19 mouse cellular contexts compared by ENCODE assay signal in genomic region chr4:58490374-58490773, GRCm38 (mm10).
DNase-seq lines count a peak whose midpoint lies in the region; ATAC-seq and TF ChIP-seq lines count a peak whose summit lies in the region.
"Had no signal": no experiment of that assay in that cellular context is flagged by ENCODE, and none has a peak within 500 bp of the region (broad histone marks: within the 10 kb centered on the region; RNA-seq: fewer than 3 reads in every experiment).

No protein-coding gene starts in this region.

- WGBS in heart, embryonic 15.5 days: 68% methylated on average over 4 of the region's 4 CpGs
- 71% methylated on average over 4 of the region's 4 CpGs for WGBS in limb, embryonic 15.5 days
- 88% methylated on average over 4 of the region's 4 CpGs for WGBS in limb, embryonic 10.5 days
- 68% methylated on average over 4 of the region's 4 CpGs for WGBS in intestine, postnatal 0 days

- 0 out of 2 replicates have a peak, but pooled peaks have one; percentile 43 for ATAC-seq in heart, embryonic 15.5 days (replicated peaks; ENCODE audit: insufficient number of reproducible peaks, insufficient read depth, low FRiP score, low read depth)
- 0 out of 2 replicates have a peak, but pooled peaks have one; percentile 19 for ATAC-seq in limb, embryonic 15.5 days (ENCODE audit: insufficient number of reproducible peaks, low FRiP score, low TSS enrichment, low read depth)
- peak; percentile 67; the same call in 1 of the 2 replicates for ATAC-seq in intestine, postnatal 0 days
- ATAC-seq: activated CD4-positive, CD25-positive, alpha-beta regulatory T cell, adult 4 months had no signal

- no peak overlapping the region for H3K9ac ChIP-seq in heart, embryonic 15.5 days
- H3K9ac ChIP-seq in limb, embryonic 15.5 days: no peak overlapping the region
- H3K9ac ChIP-seq in intestine, postnatal 0 days (ENCODE audit: low read depth, low read length): no peak overlapping the region
- H3K9ac ChIP-seq: hindbrain, embryonic 15.5 days; limb, embryonic 12.5 days; liver, embryonic 13.5 days; lung, embryonic 15.5 days; midbrain, embryonic 12.5 days had no signal

- no peak overlapping the region for H3K4me2 ChIP-seq in heart, embryonic 15.5 days
- no peak overlapping the region for H3K4me2 ChIP-seq in limb, embryonic 15.5 days
- H3K4me2 ChIP-seq in intestine, postnatal 0 days (replicated peaks; ENCODE audit: low read depth): no peak overlapping the region
- H3K4me2 ChIP-seq: hindbrain, embryonic 15.5 days; limb, embryonic 12.5 days; liver, embryonic 13.5 days; lung, embryonic 15.5 days; midbrain, embryonic 12.5 days had no signal

- DNase-seq in heart, adult 9 months (ENCODE audit: low spot score in 2 of 2): no peak
- DNase-seq in limb, embryonic 10.5 days (ENCODE audit: low spot score): no peak
- DNase-seq in R1 (ENCODE audit: low read depth, low spot score): peak; percentile 90
- DNase-seq in testis, postnatal 10 days (ENCODE audit: low spot score): no peak
- DNase-seq: adrenal gland, postnatal 14 days; cerebellum, postnatal 10 days; gastrocnemius, adult 2 months; heart, postnatal 36 days; kidney, adult 11 months; liver, embryonic 13.5 days; thymus, postnatal 25 days had no signal

- H3K4me3 ChIP-seq in heart, embryonic 15.5 days: no peak overlapping the region
- no peak overlapping the region for H3K4me3 ChIP-seq in limb, embryonic 15.5 days
- H3K4me3 ChIP-seq in limb, embryonic 10.5 days: no peak overlapping the region
- H3K4me3 ChIP-seq in intestine, postnatal 0 days (ENCODE audit: low read depth, low read length): no peak overlapping the region
- H3K4me3 ChIP-seq: gastrocnemius, adult 2 months; hindbrain, embryonic 15.5 days; limb, embryonic 12.5 days; liver, embryonic 13.5 days; lung, embryonic 15.5 days; midbrain, embryonic 12.5 days had no signal

- no peak for TF ChIP-seq CTCF in intestine, postnatal 0 days (IDR thresholded peaks at IDR 0.05; ENCODE audit: low read depth)

- peaks cover 15% of the 10 kb centered on the region for H3K4me1 ChIP-seq in heart, embryonic 15.5 days (replicated peaks)
- H3K4me1 ChIP-seq in limb, embryonic 15.5 days: no peaks in the 10 kb centered on the region
- 0 out of 2 replicates have a peak, but pooled peaks cover 3% of the 10 kb centered on the region for H3K4me1 ChIP-seq in limb, embryonic 10.5 days
- H3K4me1 ChIP-seq in intestine, postnatal 0 days (replicated peaks; ENCODE audit: control insufficient read depth, insufficient read depth, low read length): peaks cover 3% of the 10 kb centered on the region; the same call in 1 of the 2 replicates
- H3K4me1 ChIP-seq: hindbrain, embryonic 15.5 days; liver, embryonic 13.5 days; lung, embryonic 15.5 days; midbrain, embryonic 12.5 days had no signal

- no peaks in the 10 kb centered on the region for H3K36me3 ChIP-seq in heart, embryonic 15.5 days
- H3K36me3 ChIP-seq in limb, embryonic 15.5 days: peaks cover 17% of the 10 kb centered on the region
- peaks cover 75% of the 10 kb centered on the region for H3K36me3 ChIP-seq in limb, embryonic 10.5 days
- peaks cover 11% of the 10 kb centered on the region; the same call in 1 of the 2 replicates for H3K36me3 ChIP-seq in intestine, postnatal 0 days (ENCODE audit: control insufficient read depth, insufficient read depth)
- H3K36me3 ChIP-seq: hindbrain, embryonic 15.5 days; liver, embryonic 13.5 days; midbrain, embryonic 12.5 days had no signal

- no peaks in the 10 kb centered on the region for H3K9me3 ChIP-seq in heart, embryonic 15.5 days (replicated peaks)
- no peaks in the 10 kb centered on the region for H3K9me3 ChIP-seq in limb, embryonic 15.5 days
- no peaks in the 10 kb centered on the region for H3K9me3 ChIP-seq in limb, embryonic 10.5 days (replicated peaks)
- H3K9me3 ChIP-seq in intestine, postnatal 0 days (ENCODE audit: control insufficient read depth): no peaks in the 10 kb centered on the region
- H3K9me3 ChIP-seq: hindbrain, embryonic 15.5 days; limb, embryonic 12.5 days; liver, embryonic 13.5 days; lung, embryonic 15.5 days; midbrain, embryonic 12.5 days had no signal

- H3K27ac ChIP-seq in heart, embryonic 15.5 days: no peak overlapping the region
- H3K27ac ChIP-seq in limb, embryonic 15.5 days: no peak overlapping the region
- no peak overlapping the region for H3K27ac ChIP-seq in limb, embryonic 10.5 days
- H3K27ac ChIP-seq in intestine, postnatal 0 days (ENCODE audit: low read depth, low read length): no peak overlapping the region
- H3K27ac ChIP-seq: gastrocnemius, adult 2 months; hindbrain, embryonic 15.5 days; limb, embryonic 12.5 days; liver, embryonic 13.5 days; lung, embryonic 15.5 days; midbrain, embryonic 12.5 days had no signal

- H3K27me3 ChIP-seq in heart, embryonic 15.5 days: no peaks in the 10 kb centered on the region
- H3K27me3 ChIP-seq in limb, embryonic 15.5 days: no peaks in the 10 kb centered on the region
- H3K27me3 ChIP-seq in limb, embryonic 10.5 days (ENCODE audit: low read depth, poor library complexity, severe bottlenecking): no peaks in the 10 kb centered on the region
- H3K27me3 ChIP-seq in intestine, postnatal 0 days (replicated peaks; ENCODE audit: control insufficient read depth, insufficient read depth, low read length): no peaks in the 10 kb centered on the region
- H3K27me3 ChIP-seq: hindbrain, embryonic 15.5 days; limb, embryonic 12.5 days; liver, embryonic 13.5 days; lung, embryonic 15.5 days; midbrain, embryonic 12.5 days had no signal
